Mouse (Mus musculus) bone marrow macrophage, adult 2 months (primary cell): ENCODE measurements around the gene Rufy3.

Source experiments
- CTCF ChIP-seq: IDR thresholded peaks from 2 replicates; pipeline ENCODE4 v1.5.1; 2012; ENCODE audit warnings: low read depth, mild to moderate bottlenecking, low read length, moderate library complexity
- POLR2A ChIP-seq: IDR thresholded peaks from 2 replicates; pipeline ENCODE4 v1.6.1; 2012; ENCODE audit warnings: mild to moderate bottlenecking, low read depth, low read length, borderline replicate concordance

DNA sequence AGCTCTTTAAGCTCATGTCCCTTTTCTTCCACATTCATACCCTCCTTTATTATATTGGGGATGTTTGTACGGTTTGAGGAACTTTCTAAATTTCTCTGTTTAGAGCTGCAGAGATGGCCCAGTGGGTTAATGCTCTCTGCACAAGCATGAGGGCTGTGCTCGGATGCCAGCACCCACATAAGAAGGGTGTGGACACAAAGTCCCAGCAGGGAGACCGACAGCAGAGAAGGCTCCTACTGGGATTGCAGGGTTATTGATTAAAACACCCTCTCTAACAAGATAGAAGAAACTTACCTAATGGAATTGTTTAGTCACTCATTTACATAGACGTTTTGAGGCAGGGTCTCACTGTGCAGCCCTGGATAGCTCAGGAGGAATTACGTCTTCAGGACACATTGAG is 23.6 kb downstream of the Rufy3 start:
- no peak for TF ChIP-seq CTCF
- no peak for TF ChIP-seq POLR2A
